Mouse (Mus musculus) cerebellum, adult 18-20 months (tissue): ENCODE measurements around the gene Atxn7l1.

ENCODE experiments used
- DNase-seq, 2 experiments: peaks; one replicate each; pipeline ENCODE4 v3.0.0; 2021

The Atxn7l1 gene

DNA sequence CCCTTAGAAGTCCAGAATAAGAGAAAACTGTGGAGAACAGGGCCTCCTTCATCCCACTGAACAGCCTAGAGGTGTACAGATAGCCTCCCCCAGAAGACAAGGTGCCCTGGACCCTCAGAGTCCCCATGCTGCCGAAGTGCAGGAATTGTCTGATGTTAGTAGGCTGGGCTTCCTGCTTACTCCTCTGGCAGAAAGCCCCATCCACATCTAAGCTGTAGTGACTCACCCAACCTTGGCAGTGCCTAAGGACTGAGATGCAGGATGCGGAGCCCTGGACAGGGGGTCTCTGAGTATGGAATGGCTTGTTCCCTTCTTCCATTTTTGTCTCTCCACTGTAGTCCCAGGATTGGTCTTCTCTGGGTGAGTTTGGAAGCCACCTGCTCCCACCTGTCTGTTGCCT is 187.0 kb downstream of the Atxn7l1 start:
- DNase-seq, result no peak

DNA sequence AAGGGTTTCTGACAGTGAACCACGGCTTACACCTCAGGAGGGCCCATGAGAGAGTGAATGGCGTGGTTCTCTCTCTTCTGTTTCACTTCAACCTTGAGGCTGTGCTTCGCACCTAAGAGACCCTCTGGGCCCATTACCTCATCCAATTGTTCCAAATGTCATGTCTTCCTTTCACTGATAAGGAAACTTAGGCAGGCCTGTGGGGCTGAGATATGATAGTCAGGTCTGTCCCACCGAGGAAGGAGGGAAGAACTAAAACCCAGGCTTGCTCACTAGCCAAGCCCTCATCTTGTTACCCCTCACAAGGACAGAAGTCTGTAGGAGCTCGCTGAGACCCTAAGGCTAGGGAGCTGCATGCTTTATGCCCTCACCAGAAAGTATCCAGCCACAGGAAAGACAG is 187.5 kb downstream of the Atxn7l1 start:
- no peak for DNase-seq

DNA sequence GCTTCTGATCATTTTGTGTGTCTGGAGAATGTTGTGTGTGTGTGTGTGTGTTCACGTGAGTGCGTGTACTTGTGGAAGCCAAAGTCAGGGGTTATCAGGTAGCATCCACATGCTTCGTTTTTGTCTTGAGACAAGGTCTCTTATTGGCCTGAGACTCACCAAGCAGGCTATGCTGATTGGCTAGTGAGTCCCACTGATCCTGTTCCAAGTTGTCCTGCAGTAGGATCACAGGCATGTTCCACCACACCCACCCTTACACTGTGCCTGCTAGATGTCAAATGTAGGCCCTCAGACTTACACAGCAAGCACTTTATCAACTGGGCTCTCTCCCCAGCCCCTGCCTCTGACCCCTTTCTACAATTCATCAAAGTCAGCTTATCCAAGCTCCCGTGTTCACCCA is 187.9 kb downstream of the Atxn7l1 start:
- DNase-seq, result no peak

DNA sequence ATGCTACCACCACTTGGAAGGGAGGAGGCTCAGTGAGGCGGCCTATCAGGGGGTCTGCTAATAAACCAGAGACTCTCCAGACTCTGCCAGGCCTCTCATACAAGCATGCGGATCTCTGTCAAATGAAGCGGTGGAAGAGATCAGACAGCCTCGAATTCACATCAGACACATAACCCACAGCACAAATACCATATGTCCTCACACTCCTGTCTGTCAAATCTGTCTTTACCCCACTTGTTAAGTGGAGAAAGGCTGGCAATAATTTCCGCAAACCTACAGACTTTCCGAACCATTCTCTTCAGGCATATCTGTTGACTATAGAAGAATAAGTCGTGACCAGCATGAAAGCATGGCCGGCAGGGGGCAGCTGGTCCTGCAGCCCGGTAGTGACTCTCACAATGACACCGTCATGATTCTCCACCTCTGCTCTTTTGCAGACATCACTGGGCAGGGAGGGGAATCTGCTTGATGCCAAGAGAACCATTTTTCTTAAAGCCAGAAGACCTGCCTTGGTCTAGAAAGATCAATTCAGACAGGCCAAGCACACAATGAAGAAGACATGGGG is 189.2 kb downstream of the Atxn7l1 start:
- DNase-seq, result no peak

DNA sequence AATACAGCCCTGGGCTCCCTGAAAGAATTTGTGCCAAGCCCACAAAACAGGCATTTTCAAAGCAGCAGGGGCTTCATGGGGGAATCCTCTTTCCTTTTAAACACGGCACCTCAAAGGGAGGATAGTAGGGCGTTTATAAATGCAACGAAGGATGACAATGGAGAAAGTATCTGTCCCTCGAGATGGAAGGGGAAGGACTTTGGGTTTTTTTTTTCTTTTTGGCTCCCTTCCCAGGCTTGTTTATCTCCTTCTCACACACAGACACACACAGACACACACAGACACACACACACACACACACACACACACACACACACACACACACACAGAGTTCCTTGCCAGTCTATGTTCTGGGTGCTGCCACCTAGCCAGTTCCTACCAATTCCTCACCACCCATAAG is 189.8 kb downstream of the Atxn7l1 start:
- no peak for DNase-seq

DNA sequence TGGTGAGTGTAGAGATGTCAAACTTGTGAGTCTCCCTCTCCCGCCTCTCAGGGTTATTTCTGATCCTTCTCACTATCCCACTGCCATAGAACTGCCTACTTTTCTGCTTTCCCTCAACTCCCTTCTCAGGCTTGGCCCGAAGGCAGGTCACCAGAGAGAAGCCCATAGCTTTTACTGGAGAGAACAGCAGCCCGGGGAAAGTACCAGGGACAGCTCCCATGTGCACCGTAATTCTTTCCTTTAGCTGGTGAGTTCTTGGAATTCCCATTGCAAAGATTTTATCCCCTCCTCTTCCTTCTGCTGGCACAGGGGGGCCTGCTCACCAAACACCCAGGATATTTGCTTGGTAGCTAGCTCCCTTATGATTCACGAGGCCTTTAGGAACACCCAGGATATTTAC is 190.7 kb downstream of the Atxn7l1 start:
- no peak for DNase-seq

DNA sequence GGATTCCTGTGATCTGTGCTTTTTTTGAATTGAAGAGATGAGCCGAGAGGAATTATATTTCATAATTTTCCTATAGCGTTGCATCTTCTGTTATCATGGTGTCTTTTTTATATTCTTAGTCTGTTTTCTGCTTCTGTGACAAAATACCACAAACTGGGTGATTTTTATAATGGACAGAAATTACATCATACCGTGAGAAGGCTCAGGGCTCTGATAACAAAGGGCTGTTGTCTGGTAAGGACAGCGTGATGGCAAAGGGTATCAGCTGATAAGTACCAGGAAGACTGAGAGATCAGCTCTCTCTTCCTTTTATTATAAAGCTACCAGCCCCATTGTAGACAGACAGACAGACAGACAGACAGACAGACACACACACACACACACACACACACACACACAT is 192.3 kb downstream of the Atxn7l1 start:
- DNase-seq, result no peak

DNA sequence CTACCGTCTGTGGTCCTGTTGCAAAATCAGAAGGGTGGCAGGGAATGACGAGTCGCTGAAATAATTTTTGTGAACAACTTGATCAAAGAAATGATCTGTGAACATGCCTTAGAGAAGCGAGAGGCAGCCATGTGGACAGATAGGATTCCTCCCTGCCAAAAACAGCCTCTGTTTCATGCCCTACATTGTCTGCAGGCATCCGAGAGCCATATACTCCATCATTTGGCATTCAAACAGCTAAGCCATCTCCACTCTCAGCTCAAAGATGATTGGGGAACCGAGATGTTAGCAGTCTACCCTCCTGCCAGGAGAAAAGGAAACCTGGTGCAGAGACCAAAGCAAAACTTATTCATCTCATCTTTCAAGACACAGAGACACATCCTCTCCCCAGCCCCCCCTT is 193.2 kb downstream of the Atxn7l1 start:
- DNase-seq, result no peak

DNA sequence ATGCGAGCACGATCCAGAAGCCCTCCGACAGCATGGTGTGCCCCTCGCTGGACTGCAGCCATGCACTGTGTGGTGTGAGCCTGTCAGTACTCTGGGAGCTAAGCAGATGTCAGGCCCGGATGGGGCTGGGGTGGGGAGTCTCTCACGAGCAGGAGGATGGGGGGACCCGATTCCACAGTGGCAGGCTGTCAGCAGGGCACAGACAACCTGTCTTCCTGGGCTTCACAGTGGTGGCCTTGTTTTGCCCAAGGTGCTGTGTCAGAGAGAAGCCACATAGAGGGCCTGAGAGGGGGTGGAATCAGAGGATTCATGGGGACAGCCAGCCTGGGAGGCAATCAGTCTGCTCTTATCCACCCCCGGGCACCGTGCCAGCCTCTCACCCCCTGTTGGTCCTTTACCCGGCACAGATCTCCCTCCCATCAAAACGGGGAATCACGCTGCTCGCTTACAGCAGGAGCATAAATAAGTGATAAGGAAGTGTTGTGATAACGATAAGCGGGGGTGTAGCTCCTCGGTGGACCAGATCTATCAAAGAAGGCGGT is 193.9 kb downstream of the Atxn7l1 start:
- peak; percentile 65 to 67 for DNase-seq

DNA sequence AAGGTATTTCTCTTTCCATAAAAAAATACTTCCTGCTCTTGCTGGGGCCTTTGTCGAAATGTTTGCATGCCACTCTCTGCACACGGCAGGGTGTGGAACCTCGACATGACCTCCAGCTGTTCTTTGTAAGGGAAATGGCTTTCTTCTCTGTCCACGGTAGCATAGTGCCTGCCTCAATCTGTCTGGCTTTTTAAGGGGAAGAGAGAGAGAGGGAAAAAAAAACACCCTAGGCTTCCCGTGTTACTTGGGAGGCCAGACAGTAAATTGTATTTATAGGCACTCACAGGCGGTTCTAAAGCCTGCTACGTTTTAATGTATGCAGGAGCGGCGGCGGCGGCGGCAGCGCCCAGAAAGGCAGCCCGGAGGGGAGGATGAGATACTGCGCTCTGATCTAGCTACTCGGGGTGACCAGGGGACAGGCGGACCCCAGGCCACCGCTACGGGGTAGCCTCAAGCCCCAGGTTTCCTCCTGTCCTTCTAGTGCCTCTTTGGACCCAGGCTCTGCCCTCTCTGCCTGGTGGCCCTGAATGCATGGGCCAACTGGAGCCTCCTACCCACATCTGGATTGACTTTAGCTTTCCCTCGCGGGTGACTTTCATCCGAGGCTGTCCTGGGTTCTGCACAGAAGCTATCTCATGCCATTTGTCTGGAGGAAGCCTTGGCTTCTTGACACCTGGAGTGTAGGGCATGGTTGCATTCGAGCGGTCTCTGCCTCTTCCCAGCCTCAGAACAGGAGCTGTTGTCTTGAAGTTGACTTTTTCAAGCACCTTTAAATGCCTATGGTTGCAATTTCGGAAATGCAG is 197.7 kb downstream of the Atxn7l1 start:
- no peak for DNase-seq

DNA sequence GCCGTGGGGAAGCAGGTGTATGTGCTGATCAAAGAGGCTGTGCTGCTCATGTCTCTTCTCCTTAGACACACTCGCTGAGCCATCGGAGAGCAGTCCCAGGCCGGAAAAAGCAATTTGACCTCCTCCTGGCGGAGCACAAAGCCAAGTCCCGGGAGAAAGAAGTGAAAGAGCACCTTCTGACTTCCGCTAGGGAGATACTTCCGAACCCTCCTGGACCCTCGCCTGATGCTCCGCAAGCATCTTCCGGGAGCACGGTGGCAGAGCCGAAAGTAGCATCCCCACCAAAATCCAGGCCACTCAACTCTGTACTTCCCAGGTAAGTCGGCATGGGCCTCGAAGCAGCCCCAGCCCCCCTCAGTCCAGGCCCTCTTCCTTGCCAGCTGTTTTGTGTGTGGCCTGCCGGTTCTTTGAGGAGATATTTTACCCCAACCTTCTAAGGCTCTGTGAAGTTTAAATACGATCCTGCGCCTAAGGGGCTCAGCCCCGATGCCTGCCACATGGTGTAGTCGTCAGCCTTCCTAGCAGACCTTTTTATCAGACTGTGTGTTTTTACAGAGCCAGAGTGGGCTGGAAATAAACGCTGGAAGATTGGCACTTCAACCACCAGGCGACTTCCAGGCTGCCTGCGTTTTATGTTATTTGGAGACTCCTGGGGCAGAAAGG is 198.4 kb downstream of the Atxn7l1 start:
- DNase-seq, result no peak

DNA sequence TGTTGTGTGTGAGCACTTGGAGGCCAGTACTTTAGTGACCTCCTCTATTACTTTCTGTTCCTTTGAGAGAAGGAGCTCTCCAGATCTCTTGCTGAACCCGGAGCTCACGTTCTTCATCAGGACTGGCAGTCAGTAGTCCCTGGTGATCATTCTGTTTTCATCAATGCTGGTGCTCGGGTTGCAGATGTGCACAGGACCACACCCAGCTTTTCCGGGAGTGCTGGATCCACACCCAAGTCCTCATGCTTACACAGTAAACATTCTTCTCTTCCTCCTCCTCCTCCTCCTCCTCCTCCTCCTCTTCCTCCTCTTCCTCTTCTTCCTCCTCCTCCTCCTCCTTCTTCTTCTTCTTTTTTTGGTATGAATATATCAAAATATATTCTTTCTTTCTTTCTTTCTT is 205.2 kb downstream of the Atxn7l1 start:
- no peak for DNase-seq

DNA sequence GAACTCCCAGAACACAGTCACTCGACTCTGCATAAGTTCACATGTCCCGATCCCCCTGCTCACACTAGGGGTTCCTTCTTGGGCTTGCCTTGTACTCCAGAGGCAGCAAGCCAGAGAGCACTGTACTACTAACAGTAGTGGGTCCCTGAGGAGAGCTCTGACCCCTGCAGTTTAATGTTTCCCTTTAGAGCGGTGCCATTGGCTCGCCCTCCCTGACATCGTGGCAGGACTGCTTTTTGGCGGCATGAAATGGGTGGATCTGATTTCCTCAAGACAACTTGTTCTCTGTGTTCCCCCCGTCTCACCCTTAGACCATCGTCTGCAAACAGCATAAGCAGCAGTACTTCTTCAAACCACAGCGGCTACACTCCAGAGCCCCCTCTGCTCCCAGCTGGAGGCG is 210.9 kb downstream of the Atxn7l1 start:
- no peak for DNase-seq

DNA sequence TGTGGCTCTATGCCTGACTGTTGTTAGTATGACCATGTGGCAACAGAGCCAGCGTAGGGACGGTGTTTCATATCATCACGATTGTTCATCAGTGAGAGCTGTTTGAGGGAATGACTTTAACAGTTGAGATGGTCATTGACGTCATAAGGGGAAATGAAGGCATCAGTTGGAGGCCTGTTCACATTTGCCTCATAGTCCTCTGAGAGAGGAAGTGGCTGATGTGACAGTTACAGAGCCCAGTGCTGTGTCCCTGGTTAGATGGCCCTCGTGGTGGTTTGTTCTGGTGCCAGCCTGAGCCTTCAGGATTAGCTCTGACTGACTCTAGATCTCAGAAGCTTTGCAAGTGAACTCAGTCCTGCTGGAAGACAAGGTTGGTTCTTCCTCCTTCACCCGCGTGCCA is 211.7 kb downstream of the Atxn7l1 start:
- DNase-seq, result no peak

DNA sequence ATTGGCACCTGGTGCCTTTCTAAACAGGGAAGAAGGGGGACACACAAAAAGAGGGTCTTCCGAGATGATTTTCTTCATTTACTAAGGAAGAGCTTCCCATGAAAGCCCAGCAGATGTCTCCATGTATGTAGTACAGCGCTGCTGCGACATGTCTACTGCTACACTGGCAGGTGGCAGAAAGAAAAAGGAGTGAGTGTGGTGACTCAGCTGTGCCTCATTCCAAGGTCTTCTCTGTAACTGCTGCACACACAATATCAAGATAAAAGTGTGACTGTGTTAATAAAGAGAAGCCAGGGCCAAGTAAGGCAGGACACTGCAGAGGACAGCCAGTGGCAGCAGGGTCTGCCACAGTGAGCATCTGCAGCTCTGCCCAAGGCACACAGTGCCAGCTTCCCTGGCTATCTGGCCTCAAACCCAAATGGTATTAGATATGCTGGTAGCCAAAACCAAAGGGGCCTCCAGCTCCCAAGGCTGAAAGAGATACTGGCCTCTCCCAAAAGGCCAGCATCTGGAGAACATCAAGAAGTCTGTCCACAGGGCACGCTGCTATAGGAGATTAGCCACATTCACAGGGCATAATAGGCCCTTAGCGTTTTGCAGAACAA is 212.5 kb downstream of the Atxn7l1 start:
- peak in 1 of 2 experiments; percentile 21 for DNase-seq

DNA sequence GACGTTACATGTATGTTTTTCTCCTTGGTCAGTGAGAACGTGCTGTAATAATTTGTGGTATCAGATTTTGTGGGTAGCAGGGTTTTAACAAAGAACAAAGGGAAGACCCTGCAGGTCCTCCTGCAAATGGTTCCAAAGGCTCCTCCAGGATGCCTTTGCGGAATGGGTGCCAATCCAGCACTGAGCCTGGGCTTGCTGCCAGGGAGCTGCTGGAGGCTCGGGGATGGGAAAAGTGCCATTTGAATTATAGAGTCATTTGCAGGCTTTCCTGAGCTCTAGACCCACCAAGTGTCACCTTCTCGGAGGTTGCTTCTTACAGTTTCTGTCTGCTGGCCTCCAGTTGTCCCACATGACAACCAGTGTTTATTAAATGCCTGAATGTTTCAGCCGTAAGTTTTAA is 213.2 kb downstream of the Atxn7l1 start:
- peak; percentile 88 for DNase-seq

DNA sequence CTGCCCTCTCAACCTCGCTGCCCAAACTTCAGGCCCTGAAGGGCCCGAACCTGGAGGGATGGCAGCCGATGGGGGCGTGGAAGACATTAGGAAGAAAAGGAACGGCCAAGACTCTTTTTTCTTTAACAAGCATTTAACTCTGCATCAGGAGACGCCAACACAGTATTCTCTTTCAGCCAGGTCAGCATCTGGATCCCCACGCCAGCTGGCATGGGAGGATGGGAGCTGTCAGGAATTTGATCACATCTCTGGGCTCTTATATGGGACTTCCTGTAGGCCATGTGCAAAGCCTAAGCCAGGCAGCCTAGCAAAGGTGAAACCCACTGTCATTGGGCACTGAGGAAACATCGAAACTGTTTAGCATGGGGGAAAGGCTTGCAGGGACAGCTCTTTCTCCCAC is 217.0 kb downstream of the Atxn7l1 start:
- no peak for DNase-seq

DNA sequence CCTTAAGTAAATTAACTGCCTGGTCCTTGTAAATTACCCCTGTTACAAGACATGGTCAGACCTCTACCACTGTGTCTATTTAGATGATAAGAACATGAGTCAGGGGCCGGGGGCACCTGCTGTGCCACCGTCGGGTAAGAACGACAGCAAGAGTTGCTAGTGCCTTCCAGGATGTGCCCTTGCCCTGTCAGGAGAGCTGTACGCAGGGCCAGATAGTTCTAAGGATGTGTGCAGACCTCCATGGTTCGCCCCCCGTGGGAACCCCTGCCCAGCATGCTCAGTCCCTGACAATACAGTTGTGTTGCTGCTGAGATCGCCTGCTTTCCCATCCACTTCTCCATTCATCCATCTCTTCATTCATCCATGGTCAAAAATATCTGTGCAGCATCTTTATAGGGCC is 217.6 kb downstream of the Atxn7l1 start:
- no peak for DNase-seq

DNA sequence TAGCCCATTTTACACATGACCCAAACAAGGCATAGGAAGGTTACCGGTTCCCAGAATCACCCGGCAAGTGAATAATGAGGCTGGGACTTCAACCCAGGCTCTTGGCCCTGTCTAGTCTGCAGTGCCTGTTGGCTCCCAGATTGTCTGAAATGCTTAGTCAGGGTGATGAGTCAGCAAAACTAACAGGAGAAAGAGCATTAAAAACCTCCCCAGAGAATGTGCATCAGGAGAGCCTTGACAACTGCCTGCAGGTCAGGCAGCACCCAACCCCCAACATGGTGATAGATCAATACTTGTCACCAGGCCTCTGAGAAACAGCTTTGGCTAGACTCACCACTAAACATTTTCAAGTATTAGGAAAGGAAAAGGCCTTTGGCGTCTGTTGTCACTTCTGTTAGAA is 222.1 kb downstream of the Atxn7l1 start:
- DNase-seq, result no peak

DNA sequence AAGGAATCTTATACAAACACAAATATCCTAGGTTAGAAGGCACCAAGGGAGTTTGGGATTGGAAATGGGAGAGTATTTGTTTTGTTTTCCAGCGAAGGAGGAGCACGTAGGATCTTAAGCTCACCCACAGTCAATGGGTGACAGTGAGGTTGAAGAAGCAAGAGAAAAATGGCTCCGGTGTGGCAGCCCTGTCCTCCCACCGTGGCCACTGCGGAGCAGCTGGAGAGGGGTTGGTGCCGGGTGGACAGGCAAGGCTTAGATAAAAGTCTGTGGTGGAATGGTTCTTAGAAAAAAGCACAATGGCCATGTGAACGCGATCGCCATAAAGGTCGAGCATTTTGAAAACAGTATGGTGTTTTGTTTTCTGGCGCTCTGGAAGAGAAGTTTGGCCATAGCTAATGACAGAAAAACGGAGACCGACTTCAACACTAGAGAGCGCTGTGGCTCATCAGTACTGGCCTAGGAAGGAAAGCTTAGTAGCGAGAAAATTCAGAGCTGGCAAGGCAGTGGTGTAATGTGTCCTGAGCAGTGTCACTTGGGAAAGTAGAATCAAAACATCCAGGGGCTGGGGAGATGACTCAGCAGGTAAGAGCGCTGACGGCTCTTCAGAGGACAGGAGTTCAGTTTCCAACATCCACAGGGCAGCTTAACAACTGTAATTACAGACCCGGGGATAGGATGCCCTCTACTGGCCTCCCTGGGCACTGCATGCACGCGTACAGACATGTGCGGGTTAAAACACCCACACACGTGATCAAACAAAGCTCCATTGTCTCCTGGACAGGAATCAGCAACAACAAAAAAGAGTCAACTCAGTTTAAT is 232.3 kb downstream of the Atxn7l1 start:
- peak; percentile 61 to 64 for DNase-seq

DNA sequence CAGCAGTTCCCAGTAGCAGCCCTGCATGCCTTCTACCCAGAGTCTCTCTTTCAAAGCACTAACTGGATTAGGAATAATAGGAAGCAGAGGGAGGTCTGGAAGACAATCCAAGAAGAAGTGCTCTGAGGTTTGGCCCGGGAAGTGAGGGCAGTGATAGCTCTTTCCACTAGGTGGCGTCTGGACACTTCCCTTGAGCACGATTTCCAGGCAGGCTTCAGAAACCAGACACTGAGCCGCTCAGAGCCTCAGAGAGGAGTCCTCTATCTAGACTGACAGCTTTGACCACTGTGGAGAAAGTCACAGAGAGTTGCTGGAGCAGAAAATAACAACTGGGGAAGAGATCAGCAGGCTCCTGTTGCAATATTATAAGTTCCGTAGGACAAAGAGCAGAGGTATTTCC is 241.3 kb downstream of the Atxn7l1 start:
- DNase-seq, result peak; percentile 68 to 74

DNA sequence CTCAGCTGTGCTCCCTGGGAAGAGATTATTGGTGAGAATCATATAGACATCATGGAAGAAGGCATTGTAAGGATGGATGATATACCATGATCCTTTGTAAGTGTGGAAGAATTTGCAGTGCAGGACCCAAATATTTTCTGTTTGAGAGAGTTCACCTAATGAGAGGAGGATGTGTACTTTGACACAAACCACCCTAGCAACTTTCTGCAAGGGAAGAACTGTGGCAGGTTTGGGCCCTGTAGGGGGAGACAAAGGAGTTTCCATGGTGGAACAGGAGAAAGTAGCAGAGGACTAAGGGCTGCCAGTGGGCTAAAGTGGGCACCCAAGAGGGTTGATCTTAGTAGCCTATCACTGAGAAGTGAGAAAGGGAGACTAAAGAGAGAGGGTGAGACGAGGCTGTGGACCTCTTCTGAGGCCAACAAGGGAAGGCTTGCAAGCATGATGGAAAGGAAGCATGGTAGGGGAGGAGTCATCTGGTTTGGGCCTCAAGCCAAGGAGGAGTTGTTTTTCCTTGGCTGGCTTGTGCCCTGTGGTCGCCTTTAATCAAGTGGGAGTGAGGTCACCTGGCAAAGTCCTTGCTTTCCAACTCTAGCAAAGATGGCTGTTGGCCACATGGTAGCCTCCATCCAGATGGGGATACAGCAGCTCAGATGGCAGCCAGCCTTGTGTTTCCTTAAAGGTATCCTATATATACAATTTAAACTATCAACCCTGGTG is 243.5 kb downstream of the Atxn7l1 start:
- DNase-seq, result no peak
